Mouse (Mus musculus) left cerebral cortex, adult 6 months (tissue): ENCODE measurements around the gene Pgk1. TPM values are rescaled to one million over a fixed set of nuclear protein-coding genes. Genes with fewer than 3 reads are reported as not detected.

Experiments used
- long read RNA-seq, 2 experiments: library from polyadenylated mRNA; unstranded; transcript quantifications; one replicate each; pipeline ENCODE4 v2.0.0; 2019 to 2020
- polyA plus RNA-seq: library from polyadenylated mRNA; unstranded; fragments of <200 nt; fragmentation: Nextera tagmentation; gene quantifications from 2 replicates; pipeline ENCODE4 v1.2.3, GENCODE M21; 2021

The Pgk1 gene
- 455 and 553 TPM in 2 replicates for polyA plus RNA-seq
- long read RNA-seq, experiment 1, transcript Pgk1-201 (11 exons, 1,825 nt): major isoform, 2,836 of 2,916 reads
- long read RNA-seq, experiment 1, partial matches to known transcripts: 68 of 2,916 reads
- long read RNA-seq, experiment 1, other reads (novel, unspliced or antisense): 12 of 2,916 reads
- long read RNA-seq, experiment 2, transcript Pgk1-201 (11 exons, 1,825 nt): major isoform, 691 of 833 reads
- long read RNA-seq, experiment 2, partial matches to known transcripts: 135 of 833 reads
- long read RNA-seq, experiment 2, other reads (novel, unspliced or antisense): 7 of 833 reads

DNA sequence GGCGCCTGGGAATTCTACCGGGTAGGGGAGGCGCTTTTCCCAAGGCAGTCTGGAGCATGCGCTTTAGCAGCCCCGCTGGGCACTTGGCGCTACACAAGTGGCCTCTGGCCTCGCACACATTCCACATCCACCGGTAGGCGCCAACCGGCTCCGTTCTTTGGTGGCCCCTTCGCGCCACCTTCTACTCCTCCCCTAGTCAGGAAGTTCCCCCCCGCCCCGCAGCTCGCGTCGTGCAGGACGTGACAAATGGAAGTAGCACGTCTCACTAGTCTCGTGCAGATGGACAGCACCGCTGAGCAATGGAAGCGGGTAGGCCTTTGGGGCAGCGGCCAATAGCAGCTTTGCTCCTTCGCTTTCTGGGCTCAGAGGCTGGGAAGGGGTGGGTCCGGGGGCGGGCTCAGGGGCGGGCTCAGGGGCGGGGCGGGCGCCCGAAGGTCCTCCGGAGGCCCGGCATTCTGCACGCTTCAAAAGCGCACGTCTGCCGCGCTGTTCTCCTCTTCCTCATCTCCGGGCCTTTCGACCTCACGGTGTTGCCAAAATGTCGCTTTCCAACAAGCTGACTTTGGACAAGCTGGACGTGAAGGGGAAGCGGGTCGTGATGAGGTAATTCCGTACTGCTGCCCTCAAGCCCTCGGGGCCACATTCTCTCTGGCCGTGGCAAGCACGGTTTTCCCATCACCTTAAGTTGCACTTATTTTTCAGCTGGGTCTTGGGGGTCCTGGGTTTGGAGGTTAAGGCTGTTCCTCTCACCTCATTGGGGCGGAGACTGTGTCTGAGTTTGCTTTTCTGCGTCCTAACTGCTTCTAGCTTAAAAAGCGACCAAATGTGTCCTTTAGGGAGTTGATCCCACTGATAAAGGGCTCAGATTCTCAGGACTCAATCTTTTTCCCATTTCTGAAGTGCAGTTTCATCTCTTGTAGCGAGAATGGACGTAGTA, at the start of gene Pgk1:
Pgk1 (plus strand) TSS at position 388 of the 937 bp plus-strand sequence.

DNA sequence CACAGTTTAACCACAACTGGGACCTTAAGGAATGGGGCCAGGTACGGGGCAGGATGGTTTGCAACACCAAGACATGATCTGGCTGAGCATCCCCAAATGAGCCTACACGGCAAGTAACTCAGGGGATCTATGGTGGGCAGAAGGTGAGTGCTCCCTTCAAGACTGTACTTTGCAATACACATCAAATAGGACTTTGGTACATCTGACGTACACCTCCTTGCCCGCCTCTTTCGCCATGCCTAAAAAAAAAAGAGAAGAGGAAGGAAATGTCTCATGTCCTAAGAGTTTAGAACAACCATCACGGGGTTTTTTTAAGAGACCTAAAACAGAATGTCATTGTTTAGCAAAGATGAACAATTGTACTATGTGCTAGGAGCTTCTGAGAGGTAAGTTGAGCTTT, 44.0 kb upstream of the Pgk1 start, which contains the start of gene Tlr13:
Tlr13 (plus strand) TSS at position 269 of the 400 bp plus-strand sequence.

DNA sequence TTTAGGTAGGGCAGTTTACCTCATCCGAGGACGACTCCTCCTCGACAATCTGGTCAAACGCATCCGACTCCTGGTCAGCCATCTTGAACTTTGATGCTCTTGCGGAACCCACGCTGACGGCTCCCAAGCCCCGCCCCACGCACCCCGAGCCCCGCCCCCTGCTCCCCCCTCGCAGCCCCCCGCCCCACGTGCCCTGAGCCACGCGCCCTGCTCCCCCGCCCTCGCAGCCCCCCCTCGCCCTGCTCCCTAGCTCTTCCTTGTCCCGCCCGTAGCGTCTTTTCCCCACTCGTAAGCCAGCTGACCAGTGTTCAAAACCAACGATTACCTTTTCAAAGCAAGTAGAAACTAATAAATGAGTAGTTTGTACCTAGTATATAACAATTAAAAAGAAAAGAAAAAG, 34.2 kb downstream of the Pgk1 start, which contains the start of gene Taf9b:
Taf9b (minus strand) TSS at position 101 of the 400 bp plus-strand sequence.

Other genes with a start within 250 kb of the Pgk1 start
- 7.5 and 8.3 TPM in 2 replicates for gene Magt1, start 175.2 kb upstream of the Pgk1 start, polyA plus RNA-seq
- 1,008 and 1,313 TPM in 2 replicates for gene Cox7b, start 171.4 kb upstream of the Pgk1 start, polyA plus RNA-seq
- gene Atp7a, start 159.8 kb upstream of the Pgk1 start, polyA plus RNA-seq: 1.3 and 1.9 TPM in 2 replicates
- 0.51 and 0.58 TPM in 2 replicates for gene Tlr13, start 43.9 kb upstream of the Pgk1 start, polyA plus RNA-seq
- gene Taf9b, start 34.1 kb downstream of the Pgk1 start, polyA plus RNA-seq: 27.3 and 29.1 TPM in 2 replicates
- gene Fnd3c2, start 68.3 kb downstream of the Pgk1 start, polyA plus RNA-seq: not detected in 2 replicates